Mouse (Mus musculus) liver, adult 2 months (tissue): ENCODE results near the gene Gm49027. TPM values are rescaled to one million over a fixed set of nuclear protein-coding genes. Genes with fewer than 3 reads are reported as not detected.

Experiments
- DNase-seq: peaks from one replicate; pipeline ENCODE4 v3.0.0-alpha.2; 2011; ENCODE audit warnings: low read depth, low spot score; ENCODE audit errors: extremely low read depth
- H3K27ac ChIP-seq: fragments of 200-500 bp; replicated peaks from 2 replicates; pipeline ENCODE4 v1.5.1; 2012; ENCODE audit warnings: low read depth, mild to moderate bottlenecking, control low read depth, inconsistent platforms, low read length; ENCODE audit not compliant: insufficient read depth
- H3K27me3 ChIP-seq: fragments of 200-500 bp; 2 replicates; pipeline ENCODE4 v1.6.1; 2012; ENCODE audit warnings: mild to moderate bottlenecking, moderate library complexity, low read length, inconsistent platforms; ENCODE audit not compliant: control insufficient read depth, insufficient read depth
- H3K36me3 ChIP-seq: fragments of 200-500 bp; 2 replicates; pipeline ENCODE4 v1.6.1; 2012; ENCODE audit warnings: low read length, inconsistent platforms; ENCODE audit not compliant: control insufficient read depth, insufficient read depth
- H3K4me1 ChIP-seq: fragments of 200-500 bp; 2 replicates; pipeline ENCODE4 v1.6.1; 2011; ENCODE audit warnings: low read length; ENCODE audit not compliant: control insufficient read depth, insufficient read depth
- H3K4me3 ChIP-seq: fragments of 200-500 bp; 2 replicates; pipeline ENCODE4 v1.5.1; 2011; ENCODE audit warnings: low read depth, mild to moderate bottlenecking, control low read depth, low read length, moderate library complexity; ENCODE audit not compliant: insufficient read depth
- H3K79me2 ChIP-seq: fragments of 200-500 bp; 2 replicates; pipeline ENCODE4 v1.6.1; 2012; ENCODE audit warnings: inconsistent platforms, mild to moderate bottlenecking, low read length, moderate library complexity; ENCODE audit not compliant: control insufficient read depth, insufficient read depth
- H3K9ac ChIP-seq: fragments of 200-500 bp; 2 replicates; pipeline ENCODE4 v1.6.1; 2012; ENCODE audit warnings: low read depth, mild to moderate bottlenecking, control low read depth, inconsistent platforms, low read length
- CTCF ChIP-seq: fragments of 200-500 bp; IDR thresholded peaks from 2 replicates; pipeline ENCODE4 v1.5.1; 2011; ENCODE audit warnings: low read depth, low read length, control low read depth
- POLR2A ChIP-seq: fragments of 200-500 bp; IDR thresholded peaks from 2 replicates; pipeline ENCODE4 v1.6.1; 2011; ENCODE audit warnings: low read length, control low read depth; ENCODE audit not compliant: insufficient read depth; ENCODE audit errors: extremely low read depth
- WGBS: fragments of 180-500 bp; shearing (Covaris S2); methylation state at CpG from one replicate; pipeline ENCODE4 v1.1.7; 2018; 5-methylcytosine and 5-hydroxymethylcytosine counted together
- polyA plus RNA-seq: library from polyadenylated mRNA; depleted of rRNA; stranded (reverse); fragments of >200 nt; gene quantifications from 2 replicates; pipeline ENCODE4 v1.2.3, GENCODE M21; 2012
- total RNA-seq: library from RNA; depleted of rRNA; stranded (reverse); fragments of >200 nt; gene quantifications from 2 replicates; pipeline ENCODE4 v1.2.3, GENCODE M21; 2014

Gm49027 gene
- total and polyA plus RNA-seq, 2 experiments: 0.54 TPM; not detected in 1

GRCm38 (mm10) chr5:123499717-123500116, 25.6 kb downstream of the Gm49027 start:
- H3K79me2 ChIP-seq: no peaks in the 10 kb centered on the region
- DNase-seq: no peak
- WGBS: 36% methylated on average over 4 of the region's 4 CpGs
- H3K36me3 ChIP-seq: no peaks in the 10 kb centered on the region
- H3K27ac ChIP-seq: no peak overlapping the region
- no peak overlapping the region for H3K9ac ChIP-seq
- 0 out of 2 replicates have a peak, but pooled peaks cover 4% of the 10 kb centered on the region for H3K4me1 ChIP-seq
- 0 out of 2 replicates have a peak, but pooled peaks cover 3% of the 10 kb centered on the region for H3K27me3 ChIP-seq
- no peak overlapping the region for H3K4me3 ChIP-seq
- TF ChIP-seq POLR2A (no peak), CTCF (0 out of 2 replicates have a peak, but pooled peaks have one; percentile 3)

DNA sequence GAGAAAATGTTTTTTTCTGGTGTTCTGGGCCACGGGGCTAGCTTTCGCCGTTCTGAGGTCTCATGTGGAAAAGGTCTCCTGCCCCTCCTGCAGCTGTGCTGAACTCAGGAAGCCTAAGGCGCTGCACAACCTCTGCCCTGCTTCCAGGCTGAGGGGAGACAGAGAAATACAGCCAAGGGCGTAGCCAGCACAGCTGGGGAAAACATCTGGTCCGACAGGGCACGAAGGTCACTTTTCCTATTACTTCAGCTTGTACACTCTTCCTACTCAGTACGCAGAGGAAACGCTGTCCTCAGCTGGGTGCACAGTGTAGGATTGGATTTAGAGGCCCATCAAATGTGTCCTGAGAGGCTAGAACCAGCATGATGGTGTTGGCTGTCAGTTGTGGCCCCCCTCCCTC, 35.4 kb downstream of the Gm49027 start:
- no peak overlapping the region for H3K4me3 ChIP-seq
- no peak overlapping the region for H3K27ac ChIP-seq
- TF ChIP-seq CTCF (no peak), POLR2A (no peak)
- no peaks in the 10 kb centered on the region for H3K36me3 ChIP-seq
- DNase-seq: no peak
- no peak overlapping the region for H3K9ac ChIP-seq
- no peaks in the 10 kb centered on the region for H3K27me3 ChIP-seq
- no peaks in the 10 kb centered on the region for H3K4me1 ChIP-seq
- WGBS: 59% methylated on average over 9 of the region's 9 CpGs
- no peaks in the 10 kb centered on the region for H3K79me2 ChIP-seq

- no peak within 1 kb of the TSS for H3K27ac ChIP-seq
- 14% methylated on average over 25 of the region's 25 CpGs for WGBS
Observed at GRCm38 (mm10) chr5:123489112-123489785, 36.0 kb downstream of the Gm49027 start, which contains the start of the genes Lrrc43 and Il31. TSS of gene Lrrc43 (plus strand) at chr5:123489305. TSS of gene Il31 (minus strand) at chr5:123489489.

GRCm38 (mm10) chr5:123487659-123488395, 37.5 kb downstream of the Gm49027 start:
- TF ChIP-seq POLR2A (no peak), CTCF (no peak)
- 68% methylated on average over 11 of the region's 11 CpGs for WGBS

More at GRCm38 (mm10) chr5:123489112-123489785, 36.0 kb downstream of the Gm49027 start, which contains the start of the genes Lrrc43 and Il31:
- Histone ChIP-seq H3K79me2 (no peaks in the 10 kb centered on the region), H3K27me3 (no peaks in the 10 kb centered on the region), H3K36me3 (no peaks in the 10 kb centered on the region), H3K4me1 (no peaks in the 10 kb centered on the region), H3K4me3 (no peak within 1 kb of the TSS), H3K9ac (no peak within 1 kb of the TSS)
- TF ChIP-seq POLR2A (no peak), CTCF (no peak)
- DNase-seq: no peak

GRCm38 (mm10) chr5:123473817-123474216, 51.5 kb downstream of the Gm49027 start:
- Histone ChIP-seq H3K36me3 (no peaks in the 10 kb centered on the region), H3K9ac (no peak overlapping the region), H3K79me2 (no peaks in the 10 kb centered on the region), H3K4me1 (no peaks in the 10 kb centered on the region), H3K27ac (no peak overlapping the region), H3K4me3 (no peak overlapping the region), H3K27me3 (no peaks in the 10 kb centered on the region)
- TF ChIP-seq POLR2A (no peak), CTCF (no peak)
- DNase-seq: no peak
- 81% methylated on average over 5 of the region's 5 CpGs for WGBS

More at GRCm38 (mm10) chr5:123487659-123488395, 37.5 kb downstream of the Gm49027 start:
- Histone ChIP-seq H3K79me2 (no peaks in the 10 kb centered on the region), H3K4me1 (no peaks in the 10 kb centered on the region), H3K9ac (no peak overlapping the region), H3K27ac (no peak overlapping the region), H3K36me3 (no peaks in the 10 kb centered on the region), H3K4me3 (no peak overlapping the region), H3K27me3 (no peaks in the 10 kb centered on the region)
- DNase-seq: no peak
